Mouse (Mus musculus) midbrain, embryonic 10.5 days (tissue): ENCODE measurements at regions not wholly inside any gene's neighbourhood (a gene's known extent, or its start where the extent isn't known, plus 50 kb on each side); places are given as distances from the start of the nearest gene placed in this dataset.

Source experiments
- DNase-seq: peaks from one replicate; pipeline ENCODE4 v3.0.0-alpha.2; 2017; ENCODE audit warnings: low spot score
- H3K27ac ChIP-seq: fragments of 300-500 bp; sonication (generic); replicated peaks from 2 replicates; pipeline ENCODE4 v1.5.1; 2016; ENCODE audit warnings: mild to moderate bottlenecking
- H3K27me3 ChIP-seq: fragments of 300-500 bp; sonication (generic); 2 replicates; pipeline ENCODE4 v1.6.1; 2016; ENCODE audit warnings: low read depth, mild to moderate bottlenecking; ENCODE audit not compliant: poor library complexity, severe bottlenecking
- H3K36me3 ChIP-seq: fragments of 300-500 bp; sonication (generic); 2 replicates; pipeline ENCODE4 v1.6.1; 2016; ENCODE audit warnings: mild to moderate bottlenecking, moderate library complexity
- H3K4me1 ChIP-seq: fragments of 300-500 bp; sonication (generic); 2 replicates; pipeline ENCODE4 v1.6.1; 2016
- H3K4me3 ChIP-seq: fragments of 300-500 bp; sonication (generic); 2 replicates; pipeline ENCODE4 v1.5.1; 2016; ENCODE audit warnings: mild to moderate bottlenecking, moderate library complexity
- H3K9me3 ChIP-seq: fragments of 300-500 bp; sonication (generic); replicated peaks from 2 replicates; pipeline ENCODE4 v1.6.1; 2016; ENCODE audit warnings: mild to moderate bottlenecking
- WGBS: fragments of 180-500 bp; shearing (Covaris S2); methylation state at CpG from one replicate; pipeline ENCODE4 v1.1.7; 2016; 5-methylcytosine and 5-hydroxymethylcytosine counted together

GRCm38 (mm10) chr16:22750725-22751287 is 60.6 kb downstream of the Crygs start:
- no peak overlapping the region for H3K4me3 ChIP-seq
- no peaks in the 10 kb centered on the region for H3K27me3 ChIP-seq
- WGBS: 90% methylated on average over 5 of the region's 5 CpGs
- no peak for DNase-seq
- H3K9me3 ChIP-seq: no peaks in the 10 kb centered on the region
- no peaks in the 10 kb centered on the region for H3K4me1 ChIP-seq
- no peaks in the 10 kb centered on the region for H3K36me3 ChIP-seq
- H3K27ac ChIP-seq: no peak overlapping the region

DNA sequence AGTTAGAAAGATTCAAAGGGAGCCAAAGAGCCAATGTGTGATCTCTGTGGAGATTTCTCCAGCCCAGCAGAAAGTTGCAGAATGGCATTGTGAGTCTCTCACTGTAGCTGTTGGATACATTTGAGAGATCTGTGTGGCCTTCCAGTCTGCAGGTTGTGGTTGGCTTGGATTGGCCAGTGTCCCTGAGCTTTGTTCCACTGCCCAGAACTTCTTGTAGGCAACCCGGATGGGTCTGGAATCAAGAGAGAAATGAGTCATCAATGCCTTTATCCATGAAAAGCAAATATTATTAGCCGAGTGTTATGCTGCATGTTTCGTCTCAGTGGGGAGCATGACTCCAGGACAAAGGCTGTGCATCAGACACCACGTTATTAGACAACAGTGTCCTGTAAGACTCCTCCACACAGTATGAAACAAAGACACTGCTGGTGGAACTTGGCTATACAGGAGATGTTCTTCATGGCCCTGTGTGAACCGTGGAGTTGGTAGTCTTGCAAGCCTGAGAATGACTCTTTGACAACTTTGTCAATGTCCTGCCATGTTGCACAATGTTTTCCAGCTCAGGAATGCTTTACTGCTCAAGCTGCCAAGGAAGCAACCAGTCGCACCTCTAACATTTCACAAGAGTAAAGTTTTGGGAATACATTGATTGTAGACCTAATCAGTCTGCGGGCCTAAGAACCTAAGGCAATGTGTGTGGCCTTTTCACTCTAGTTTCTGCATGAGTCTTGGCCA is 67.1 kb downstream of the Crygs start:
- H3K27ac ChIP-seq: no peak overlapping the region
- H3K36me3 ChIP-seq: no peaks in the 10 kb centered on the region
- H3K4me1 ChIP-seq: no peaks in the 10 kb centered on the region
- H3K27me3 ChIP-seq: no peaks in the 10 kb centered on the region
- 86% methylated on average over 7 of the region's 7 CpGs for WGBS
- H3K9me3 ChIP-seq: no peaks in the 10 kb centered on the region
- no peak for DNase-seq
- no peak overlapping the region for H3K4me3 ChIP-seq

- no peaks in the 10 kb centered on the region for H3K36me3 ChIP-seq
- no peaks in the 10 kb centered on the region for H3K27me3 ChIP-seq
- no peak for DNase-seq
- H3K9me3 ChIP-seq: no peaks in the 10 kb centered on the region
- H3K4me3 ChIP-seq: no peak overlapping the region
- no peak overlapping the region for H3K27ac ChIP-seq
- 93% methylated on average over 1 of the region's 1 CpGs for WGBS
- no peaks in the 10 kb centered on the region for H3K4me1 ChIP-seq
These were observed 67.9 kb downstream of the Crygs start for GRCm38 (mm10) chr16:22743461-22743860.

- Histone ChIP-seq H3K4me1 (no peaks in the 10 kb centered on the region), H3K36me3 (no peaks in the 10 kb centered on the region), H3K9me3 (no peaks in the 10 kb centered on the region), H3K27ac (no peak overlapping the region), H3K27me3 (peaks cover 7% of the 10 kb centered on the region), H3K4me3 (no peak overlapping the region)
- no peak for DNase-seq
- WGBS: 81% methylated on average over 4 of the region's 4 CpGs
These were observed 69.9 kb downstream of the Crygs start for GRCm38 (mm10) chr16:22741496-22741895.

GRCm38 (mm10) chr16:22734529-22735022 is 76.8 kb downstream of the Crygs start:
- 40% methylated on average over 10 of the region's 10 CpGs for WGBS
- no peaks in the 10 kb centered on the region for H3K36me3 ChIP-seq
- no peak overlapping the region for H3K27ac ChIP-seq
- no peaks in the 10 kb centered on the region for H3K9me3 ChIP-seq
- H3K27me3 ChIP-seq: peaks cover 34% of the 10 kb centered on the region
- H3K4me3 ChIP-seq: no peak overlapping the region
- H3K4me1 ChIP-seq: peaks cover 18% of the 10 kb centered on the region
- peak; percentile 38 for DNase-seq

DNA sequence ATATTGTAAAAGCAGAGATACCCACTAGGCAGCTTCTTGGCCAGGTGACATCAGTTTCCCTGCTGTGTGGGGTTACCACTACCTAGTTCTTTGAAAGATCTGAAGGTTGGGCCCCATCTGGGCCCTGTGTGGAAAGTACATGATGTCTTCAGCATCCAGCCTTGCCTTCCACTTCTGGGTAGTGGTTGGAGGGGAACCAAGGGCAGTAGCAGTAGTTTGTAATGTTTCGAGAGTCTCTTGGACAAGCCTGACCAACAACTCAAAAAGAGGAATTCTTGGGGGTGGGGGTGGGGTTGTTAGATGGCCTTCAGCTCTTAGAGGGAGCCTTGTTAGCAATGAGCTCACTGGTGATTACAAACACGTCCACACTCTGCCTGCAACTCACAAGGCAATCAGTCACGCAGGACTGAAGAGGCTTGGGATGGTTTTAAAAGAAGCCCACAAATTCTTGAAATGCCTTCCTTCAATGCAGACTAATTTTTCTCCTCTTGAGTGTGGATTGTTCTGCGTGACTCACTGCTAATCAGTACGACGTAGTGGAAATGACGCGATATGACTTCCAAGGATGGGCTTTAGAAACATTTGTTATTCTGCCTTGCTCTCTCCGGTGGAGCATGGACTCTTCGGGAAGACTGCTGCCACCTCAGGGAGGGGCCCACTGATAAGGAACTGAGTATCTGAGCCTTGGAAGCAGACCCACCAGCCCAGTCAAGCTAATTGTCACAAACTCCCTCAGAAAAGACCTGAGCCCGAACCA is 76.9 kb upstream of the Dgkg start:
- Histone ChIP-seq H3K27ac (no peak overlapping the region), H3K27me3 (peaks cover 34% of the 10 kb centered on the region), H3K9me3 (no peaks in the 10 kb centered on the region), H3K36me3 (no peaks in the 10 kb centered on the region), H3K4me3 (no peak overlapping the region), H3K4me1 (peaks cover 18% of the 10 kb centered on the region)
- peak; percentile 29 for DNase-seq
- 36% methylated on average over 11 of the region's 11 CpGs for WGBS

DNA sequence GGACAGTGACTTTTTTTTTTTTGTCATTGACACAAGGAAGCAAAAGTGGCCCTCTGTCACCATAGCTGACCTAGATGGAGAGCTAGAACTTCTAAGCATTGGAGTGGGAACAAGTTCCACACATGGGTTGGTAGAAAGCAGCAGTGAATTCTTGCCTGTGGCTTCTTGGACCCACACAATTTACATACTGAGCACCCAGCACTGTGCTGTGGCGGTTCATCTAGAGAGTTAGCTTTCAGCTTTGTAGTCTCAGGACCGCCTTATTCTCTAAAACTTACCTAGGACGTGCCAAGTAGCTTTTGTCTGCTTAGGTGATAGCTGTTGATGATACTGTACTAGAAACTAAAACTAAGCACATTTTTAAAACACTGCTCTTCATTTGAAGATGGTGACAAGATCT is 72.1 kb upstream of the Dgkg start:
- no peak overlapping the region for H3K27ac ChIP-seq
- no peak overlapping the region for H3K4me3 ChIP-seq
- WGBS: 85% methylated on average over 3 of the region's 3 CpGs
- no peaks in the 10 kb centered on the region for H3K9me3 ChIP-seq
- no peak for DNase-seq
- 0 out of 2 replicates have a peak, but pooled peaks cover 16% of the 10 kb centered on the region for H3K27me3 ChIP-seq
- H3K4me1 ChIP-seq: peaks cover 8% of the 10 kb centered on the region
- H3K36me3 ChIP-seq: no peaks in the 10 kb centered on the region

DNA sequence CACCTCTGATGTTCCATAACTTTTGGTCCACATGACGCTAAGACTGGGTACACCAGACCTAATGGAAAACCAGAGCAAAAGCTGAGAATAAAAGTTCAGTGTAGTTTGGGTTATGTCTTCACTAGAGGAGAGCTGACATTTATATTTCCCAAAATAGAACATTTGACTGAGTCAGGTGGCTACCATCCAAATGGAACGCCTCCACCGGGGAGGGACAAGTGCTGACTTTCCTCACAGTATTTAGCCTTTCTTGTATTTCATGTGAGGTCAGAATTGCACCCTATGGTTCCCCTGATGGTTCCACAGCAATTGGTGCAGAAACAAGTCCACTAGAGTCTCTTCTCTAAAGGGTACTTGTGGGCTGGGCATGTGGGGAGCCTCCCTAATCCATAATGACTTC is 68.2 kb upstream of the Dgkg start:
- DNase-seq: no peak
- Histone ChIP-seq H3K9me3 (no peaks in the 10 kb centered on the region), H3K36me3 (no peaks in the 10 kb centered on the region), H3K4me3 (no peak overlapping the region), H3K27me3 (0 out of 2 replicates have a peak, but pooled peaks cover 3% of the 10 kb centered on the region), H3K4me1 (0 out of 2 replicates have a peak, but pooled peaks cover under 1% of the 10 kb centered on the region), H3K27ac (no peak overlapping the region)
- 93% methylated on average over 3 of the region's 3 CpGs for whole genome bisulfite sequencing

DNA sequence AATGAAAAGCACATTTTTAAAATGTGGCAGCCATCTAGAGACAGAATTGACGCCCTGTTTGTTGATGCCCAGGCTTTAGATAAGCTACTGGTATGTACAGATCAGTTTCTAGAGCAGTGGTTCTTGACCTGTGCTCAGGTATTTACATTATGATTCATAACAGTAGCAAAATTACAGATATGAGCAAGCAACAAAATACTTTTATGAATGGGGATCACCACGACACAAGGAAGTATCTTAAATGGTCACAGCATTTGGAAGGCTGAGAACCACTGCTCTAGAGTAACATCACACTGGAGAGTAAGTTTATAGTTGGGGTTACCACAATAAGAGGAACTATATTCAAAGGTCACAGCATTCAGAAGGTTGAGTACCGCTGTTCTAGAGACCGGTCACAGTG is 66.3 kb upstream of the Dgkg start:
- Histone ChIP-seq H3K4me1 (peaks cover 9% of the 10 kb centered on the region), H3K27ac (no peak overlapping the region), H3K9me3 (no peaks in the 10 kb centered on the region), H3K4me3 (no peak overlapping the region), H3K27me3 (0 out of 2 replicates have a peak, but pooled peaks cover 3% of the 10 kb centered on the region), H3K36me3 (no peaks in the 10 kb centered on the region)
- 91% methylated on average over 4 of the region's 4 CpGs for WGBS
- no peak for DNase-seq

- H3K4me1 ChIP-seq: peaks cover 9% of the 10 kb centered on the region
- no peaks in the 10 kb centered on the region for H3K9me3 ChIP-seq
- WGBS: 74% methylated on average over 4 of the region's 4 CpGs
- no peak overlapping the region for H3K4me3 ChIP-seq
- DNase-seq: no peak
- H3K27ac ChIP-seq: no peak overlapping the region
- no peaks in the 10 kb centered on the region for H3K36me3 ChIP-seq
- H3K27me3 ChIP-seq: no peaks in the 10 kb centered on the region
These were observed 62.8 kb upstream of the Dgkg start for GRCm38 (mm10) chr16:22719791-22720190.

DNA sequence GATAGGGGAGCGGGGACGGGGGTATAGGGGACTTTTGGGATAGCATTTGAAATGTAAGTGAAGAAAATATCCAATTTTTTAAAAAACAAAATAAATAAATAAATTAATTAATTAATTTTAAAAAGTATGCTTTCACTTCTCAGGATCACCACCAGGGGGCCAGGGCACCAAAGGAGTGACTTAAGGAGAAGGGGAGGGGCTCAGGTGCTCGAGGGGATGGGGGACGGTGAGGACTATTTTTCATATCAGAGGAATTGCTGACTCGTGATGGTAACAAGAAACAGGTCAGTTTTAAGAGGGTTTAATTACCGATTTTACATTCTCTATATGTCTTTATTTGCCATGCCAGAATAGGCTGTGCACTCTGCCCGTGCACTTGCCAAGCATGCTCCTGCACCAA is 62.3 kb upstream of the Dgkg start:
- no peak for DNase-seq
- H3K36me3 ChIP-seq: no peaks in the 10 kb centered on the region
- H3K27ac ChIP-seq: no peak overlapping the region
- H3K4me1 ChIP-seq: peaks cover 9% of the 10 kb centered on the region
- H3K27me3 ChIP-seq: no peaks in the 10 kb centered on the region
- 60% methylated on average over 7 of the region's 7 CpGs for WGBS
- no peaks in the 10 kb centered on the region for H3K9me3 ChIP-seq
- H3K4me3 ChIP-seq: no peak overlapping the region

- Histone ChIP-seq H3K9me3 (no peaks in the 10 kb centered on the region), H3K27ac (no peak overlapping the region), H3K4me1 (peaks cover 9% of the 10 kb centered on the region), H3K4me3 (no peak overlapping the region), H3K36me3 (no peaks in the 10 kb centered on the region), H3K27me3 (no peaks in the 10 kb centered on the region)
- 66% methylated on average over 2 of the region's 2 CpGs for WGBS
- DNase-seq: no peak
These were observed 60.4 kb upstream of the Dgkg start for GRCm38 (mm10) chr16:22717462-22717861.
